Mouse (Mus musculus) neural tube, embryonic 15.5 days (tissue): ENCODE results near the gene Wfdc17. TPM values are rescaled to one million over a fixed set of nuclear protein-coding genes. Genes with fewer than 3 reads are reported as not detected.

ENCODE experiments used
- ATAC-seq: fragments of 200-750 bp; cut with Nextera tagmentation; 2 replicates; pipeline ENCODE4 v1.8.0; 2017; ENCODE audit warnings: mild to moderate bottlenecking, moderate TSS enrichment, moderate library complexity; ENCODE audit not compliant: low FRiP score
- H3K27ac ChIP-seq: fragments of 300-500 bp; sonication (generic); replicated peaks from 2 replicates; pipeline ENCODE4 v1.5.1; 2015; ENCODE audit warnings: mild to moderate bottlenecking, inconsistent platforms
- H3K27me3 ChIP-seq: fragments of 300-500 bp; sonication (generic); replicated peaks from 2 replicates; pipeline ENCODE4 v1.6.1; 2015; ENCODE audit warnings: inconsistent platforms
- H3K36me3 ChIP-seq: fragments of 300-500 bp; sonication (generic); 2 replicates; pipeline ENCODE4 v1.6.1; 2015; ENCODE audit warnings: inconsistent platforms
- H3K4me1 ChIP-seq: fragments of 300-500 bp; sonication (generic); 2 replicates; pipeline ENCODE4 v1.6.1; 2015; ENCODE audit warnings: inconsistent platforms
- H3K4me2 ChIP-seq: fragments of 300-500 bp; sonication (generic); 2 replicates; pipeline ENCODE4 v1.6.1; 2015; ENCODE audit warnings: inconsistent platforms, mild to moderate bottlenecking, moderate library complexity
- H3K4me3 ChIP-seq: fragments of 300-500 bp; sonication (generic); replicated peaks from 2 replicates; pipeline ENCODE4 v1.5.1; 2015; ENCODE audit warnings: mild to moderate bottlenecking, inconsistent platforms
- H3K9ac ChIP-seq: fragments of 300-500 bp; sonication (generic); replicated peaks from 2 replicates; pipeline ENCODE4 v1.6.1; 2015; ENCODE audit warnings: mild to moderate bottlenecking, inconsistent platforms
- H3K9me3 ChIP-seq: fragments of 300-500 bp; sonication (generic); replicated peaks from 2 replicates; pipeline ENCODE4 v1.6.1; 2016; ENCODE audit warnings: inconsistent platforms
- WGBS: fragments of 180-500 bp; shearing (Covaris S2); methylation state at CpG from one replicate; pipeline ENCODE4 v1.1.7; 2015; ENCODE audit warnings: mixed read lengths; 5-methylcytosine and 5-hydroxymethylcytosine counted together
- polyA plus RNA-seq: library from polyadenylated mRNA; unstranded; fragments of >200 nt; fragmentation: Nextera tagmentation; extraction: Ambion mirVana; gene quantifications from 2 replicates; pipeline ENCODE4 v1.2.1, GENCODE M21; 2015

Wfdc17 gene
- polyA plus RNA-seq = 0.84 and 1.1 TPM in 2 replicates

DNA sequence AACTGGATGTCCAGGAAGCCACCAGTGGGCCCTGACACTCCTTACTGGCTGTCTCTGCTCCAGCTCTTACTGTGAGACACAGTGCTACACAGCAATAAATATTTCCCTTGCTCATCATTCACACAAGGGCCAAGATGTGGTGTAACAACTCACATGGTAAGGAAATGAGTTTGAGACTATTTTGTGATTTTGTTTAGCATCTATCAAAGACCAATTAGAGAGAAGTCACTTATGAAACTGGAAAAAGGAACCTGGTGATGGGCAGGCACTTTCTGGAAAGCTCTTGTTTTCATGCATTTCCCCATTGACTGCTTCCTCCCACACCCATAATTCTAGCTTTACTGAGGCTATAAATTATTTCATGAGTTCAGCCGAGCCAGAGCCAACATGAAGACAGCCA is at the start of gene Wfdc17:
Wfdc17 (plus strand) TSS at position 287 of the 400 bp plus-strand sequence.
- ATAC-seq = no peak
- H3K4me1 ChIP-seq = no peaks in the 10 kb centered on the region
- 31% methylated on average over 1 of the region's 1 CpGs for WGBS
- H3K27ac ChIP-seq = no peak within 1 kb of the TSS
- H3K4me2 ChIP-seq = no peak within 1 kb of the TSS
- no peaks in the 10 kb centered on the region for H3K27me3 ChIP-seq
- no peaks in the 10 kb centered on the region for H3K9me3 ChIP-seq
- no peak within 1 kb of the TSS for H3K9ac ChIP-seq
- no peak within 1 kb of the TSS for H3K4me3 ChIP-seq
- no peaks in the 10 kb centered on the region for H3K36me3 ChIP-seq

DNA sequence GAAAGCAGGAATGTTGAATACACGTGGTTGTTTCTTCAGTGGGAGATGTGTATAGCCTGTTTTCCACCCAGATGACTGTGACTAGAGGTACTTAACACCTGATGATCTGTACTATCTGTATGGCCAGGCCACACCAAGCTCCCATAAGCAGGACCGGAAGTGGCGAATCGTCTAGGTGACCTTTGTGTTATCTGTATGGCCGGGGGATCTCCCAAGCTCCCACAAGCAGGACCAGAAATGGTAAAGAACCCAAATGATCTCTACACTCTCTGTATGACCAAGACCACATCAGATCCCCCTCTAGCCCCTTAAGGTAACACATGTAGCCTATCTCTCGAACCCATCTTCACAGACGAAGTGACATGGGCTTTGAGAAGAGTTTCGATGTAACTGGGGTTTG is 49.2 kb upstream of the Wfdc17 start:
- WGBS = 91% methylated on average over 8 of the region's 8 CpGs
- ATAC-seq = no peak
- no peaks in the 10 kb centered on the region for H3K4me1 ChIP-seq
- no peaks in the 10 kb centered on the region for H3K9me3 ChIP-seq
- no peaks in the 10 kb centered on the region for H3K36me3 ChIP-seq
- H3K27me3 ChIP-seq = no peaks in the 10 kb centered on the region
- no peak overlapping the region for H3K4me2 ChIP-seq
- no peak overlapping the region for H3K27ac ChIP-seq
- no peak overlapping the region for H3K9ac ChIP-seq
- no peak overlapping the region for H3K4me3 ChIP-seq

DNA sequence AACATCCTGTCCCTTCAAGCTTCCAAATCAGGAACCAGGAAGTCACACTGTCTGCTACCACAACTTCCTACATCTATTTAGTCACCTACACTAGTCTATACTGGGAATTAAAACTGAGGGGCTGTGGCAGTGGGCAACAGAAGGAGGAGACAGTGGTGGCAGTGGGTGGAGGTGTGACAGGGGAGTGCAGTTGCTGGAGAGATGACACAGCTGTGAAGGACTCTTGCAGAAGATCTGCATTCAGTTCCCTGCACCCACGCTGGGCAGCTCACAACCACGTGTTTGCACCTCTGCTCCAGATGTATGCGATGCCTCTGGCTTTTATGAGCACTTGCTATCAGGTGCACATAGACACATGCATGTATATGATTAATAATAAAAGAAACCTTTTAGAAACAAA is 46.3 kb upstream of the Wfdc17 start:
- H3K36me3 ChIP-seq = no peaks in the 10 kb centered on the region
- no peak overlapping the region for H3K27ac ChIP-seq
- H3K4me2 ChIP-seq = no peak overlapping the region
- H3K27me3 ChIP-seq = no peaks in the 10 kb centered on the region
- no peaks in the 10 kb centered on the region for H3K4me1 ChIP-seq
- WGBS = 85% methylated on average over 3 of the region's 3 CpGs
- no peak for ATAC-seq
- H3K4me3 ChIP-seq = no peak overlapping the region
- H3K9me3 ChIP-seq = no peaks in the 10 kb centered on the region
- no peak overlapping the region for H3K9ac ChIP-seq

DNA sequence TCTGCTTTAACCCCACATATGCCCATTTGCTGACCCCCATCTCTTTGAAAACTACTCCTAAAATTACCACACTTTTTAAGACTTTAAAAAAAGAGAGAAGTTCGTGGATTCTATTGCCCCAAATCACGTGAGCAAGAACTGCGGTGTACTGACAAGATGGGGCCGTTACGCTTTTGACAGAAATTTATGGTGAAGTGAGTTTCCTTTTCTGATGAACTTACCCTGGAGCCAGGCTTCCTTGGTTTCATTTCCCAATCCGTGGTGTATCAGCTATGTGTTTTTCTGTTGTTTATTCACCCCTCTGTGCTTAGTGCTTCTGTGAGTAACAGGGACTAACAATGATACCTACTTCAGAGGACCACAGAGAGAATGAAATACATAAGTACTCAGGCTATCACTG is 45.0 kb upstream of the Wfdc17 start:
- H3K4me2 ChIP-seq = no peak overlapping the region
- no peaks in the 10 kb centered on the region for H3K36me3 ChIP-seq
- H3K4me1 ChIP-seq = no peaks in the 10 kb centered on the region
- no peak overlapping the region for H3K27ac ChIP-seq
- 72% methylated on average over 6 of the region's 6 CpGs for WGBS
- no peak for ATAC-seq
- H3K27me3 ChIP-seq = no peaks in the 10 kb centered on the region
- no peak overlapping the region for H3K4me3 ChIP-seq
- no peaks in the 10 kb centered on the region for H3K9me3 ChIP-seq
- no peak overlapping the region for H3K9ac ChIP-seq

DNA sequence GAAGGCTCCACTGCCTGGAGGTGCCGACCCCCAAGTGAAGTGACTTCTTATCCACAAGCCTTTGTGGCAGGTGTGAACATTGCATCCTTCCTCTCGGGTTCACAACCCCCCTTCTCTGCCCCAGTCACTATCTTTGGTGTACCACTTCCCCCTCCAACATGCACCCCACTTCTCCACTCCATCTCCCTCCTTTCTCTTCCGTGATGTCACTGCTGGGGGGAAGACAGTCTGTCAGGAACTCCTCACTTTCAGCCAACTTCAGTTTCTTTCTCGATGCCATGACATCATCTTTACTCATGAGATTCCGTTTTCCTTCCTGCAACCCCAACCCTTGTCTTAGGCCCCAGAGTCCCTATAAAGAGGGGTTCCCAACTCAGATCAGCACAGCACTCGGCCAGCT is 41.6 kb upstream of the Wfdc17 start, which contains the start of gene Ccl4:
Ccl4 (plus strand) TSS at position 381 of the 400 bp plus-strand sequence.
- H3K36me3 ChIP-seq = no peaks in the 10 kb centered on the region
- H3K4me1 ChIP-seq = no peaks in the 10 kb centered on the region
- no peak within 1 kb of the TSS for H3K4me3 ChIP-seq
- H3K27ac ChIP-seq = no peak within 1 kb of the TSS
- no peak for ATAC-seq
- H3K9me3 ChIP-seq = no peaks in the 10 kb centered on the region
- 88% methylated on average over 6 of the region's 6 CpGs for WGBS
- no peak within 1 kb of the TSS for H3K4me2 ChIP-seq
- H3K9ac ChIP-seq = no peak within 1 kb of the TSS
- H3K27me3 ChIP-seq = no peaks in the 10 kb centered on the region

DNA sequence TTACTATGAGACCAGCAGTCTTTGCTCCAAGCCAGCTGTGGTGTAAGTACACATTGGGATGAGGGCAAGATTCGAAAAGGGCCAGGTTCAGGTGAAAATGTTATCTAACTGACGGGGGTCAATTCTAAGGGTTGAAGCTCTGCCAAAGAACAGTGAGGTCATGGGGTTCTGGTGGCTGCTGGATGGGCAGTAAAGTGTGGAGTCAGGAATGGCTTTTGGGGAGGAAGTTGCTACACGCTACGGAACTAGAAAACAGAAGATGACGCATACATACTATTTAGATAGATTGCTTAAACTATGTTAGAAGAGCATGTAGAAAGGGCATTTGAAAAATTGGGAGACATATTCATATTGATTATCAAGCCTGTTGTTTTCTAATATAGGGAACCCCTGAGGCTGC is 40.3 kb upstream of the Wfdc17 start:
- ATAC-seq = no peak
- Histone ChIP-seq H3K27ac (no peak overlapping the region), H3K4me3 (no peak overlapping the region), H3K4me2 (no peak overlapping the region), H3K27me3 (no peaks in the 10 kb centered on the region), H3K9ac (no peak overlapping the region), H3K4me1 (no peaks in the 10 kb centered on the region), H3K36me3 (no peaks in the 10 kb centered on the region), H3K9me3 (no peaks in the 10 kb centered on the region)
- WGBS = 81% methylated on average over 5 of the region's 5 CpGs

DNA sequence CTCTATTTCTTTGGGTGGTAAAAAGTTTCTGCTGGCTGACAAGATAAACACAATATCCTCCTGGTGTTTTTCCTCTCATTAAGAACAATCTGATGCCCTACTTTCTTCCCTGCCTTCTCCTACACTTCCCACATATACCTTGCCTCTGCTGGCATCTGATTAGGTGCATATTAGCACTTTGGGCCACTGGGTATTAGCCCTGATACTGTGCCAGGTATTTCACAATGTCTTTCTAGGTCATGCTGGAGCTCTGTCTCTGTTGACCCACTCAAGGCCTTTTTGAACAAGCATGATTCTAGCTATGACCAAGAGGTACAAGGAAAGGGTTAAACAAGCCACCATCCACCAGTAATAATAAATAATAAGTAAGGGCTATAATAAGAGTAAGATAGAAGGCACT is 32.0 kb upstream of the Wfdc17 start:
- Histone ChIP-seq H3K4me1 (no peaks in the 10 kb centered on the region), H3K9me3 (no peaks in the 10 kb centered on the region), H3K36me3 (no peaks in the 10 kb centered on the region), H3K27ac (no peak overlapping the region), H3K9ac (no peak overlapping the region), H3K27me3 (no peaks in the 10 kb centered on the region), H3K4me3 (no peak overlapping the region), H3K4me2 (no peak overlapping the region)
- ATAC-seq = no peak

DNA sequence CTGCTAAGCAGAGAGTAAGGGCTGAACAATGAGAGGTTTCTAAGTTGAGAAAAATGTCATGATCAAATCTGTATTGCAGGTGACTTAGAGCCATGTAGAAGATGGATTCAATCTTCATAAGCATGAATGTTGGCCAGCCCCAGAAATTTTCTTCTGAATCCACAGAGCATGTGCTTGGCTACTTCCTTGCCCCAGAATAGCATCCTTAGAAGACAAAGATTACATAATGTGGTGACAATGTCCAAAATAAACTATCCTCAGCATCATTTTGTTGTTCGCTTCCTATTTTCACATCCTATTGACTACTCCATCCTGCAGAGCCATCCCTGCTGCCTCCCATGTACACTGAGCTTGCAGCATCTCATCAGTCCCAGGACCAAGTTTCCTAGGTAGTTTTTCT is 28.1 kb upstream of the Wfdc17 start:
- Histone ChIP-seq H3K4me1 (no peaks in the 10 kb centered on the region), H3K27me3 (no peaks in the 10 kb centered on the region), H3K27ac (no peak overlapping the region), H3K9ac (no peak overlapping the region), H3K4me2 (no peak overlapping the region), H3K9me3 (no peaks in the 10 kb centered on the region), H3K4me3 (no peak overlapping the region), H3K36me3 (no peaks in the 10 kb centered on the region)
- 89% methylated on average over 1 of the region's 1 CpGs for WGBS
- no peak for ATAC-seq

DNA sequence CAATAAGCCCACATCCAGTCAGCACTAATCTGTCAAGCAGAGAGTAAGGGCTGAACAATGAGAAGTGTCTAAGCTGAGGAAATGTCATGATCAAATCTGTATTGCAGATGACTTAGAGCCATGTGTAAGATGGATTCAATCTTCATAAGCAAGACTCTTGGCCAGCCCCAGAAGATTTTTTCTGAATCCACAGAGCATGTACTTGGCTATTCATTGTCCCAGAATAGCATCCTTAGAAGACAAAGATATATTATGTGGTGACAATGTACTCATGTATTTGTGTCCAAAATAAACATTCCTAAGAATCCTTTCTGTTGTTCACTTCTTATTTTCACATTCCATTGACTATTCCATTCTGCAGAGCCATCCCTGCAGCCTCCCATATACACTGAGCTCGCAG is 13.9 kb upstream of the Wfdc17 start:
- Histone ChIP-seq H3K9ac (no peak overlapping the region), H3K27ac (no peak overlapping the region), H3K27me3 (no peaks in the 10 kb centered on the region), H3K4me1 (no peaks in the 10 kb centered on the region), H3K4me2 (no peak overlapping the region), H3K4me3 (no peak overlapping the region), H3K9me3 (no peaks in the 10 kb centered on the region), H3K36me3 (no peaks in the 10 kb centered on the region)
- no peak for ATAC-seq
- 82% methylated on average over 1 of the region's 1 CpGs for WGBS

DNA sequence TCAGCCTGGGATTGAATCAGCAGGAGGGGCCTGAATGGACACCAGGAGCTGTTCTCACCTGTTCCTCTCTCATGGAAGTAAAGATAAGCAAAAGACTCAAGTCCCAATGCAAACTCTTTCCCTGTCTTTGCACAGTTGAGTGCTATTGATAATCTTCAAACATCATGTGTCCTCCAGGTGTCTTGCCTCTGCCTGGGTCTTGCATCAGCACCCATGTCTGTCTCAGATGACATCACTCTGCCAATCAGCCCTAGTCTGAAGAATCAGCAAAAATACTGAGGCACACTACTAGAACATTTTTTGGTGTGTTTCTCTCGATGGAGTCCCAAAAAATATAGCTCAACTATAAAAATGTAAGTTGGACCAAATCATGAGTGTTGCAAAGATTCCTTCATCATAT is 11.8 kb upstream of the Wfdc17 start:
- no peaks in the 10 kb centered on the region for H3K9me3 ChIP-seq
- 75% methylated on average over 1 of the region's 1 CpGs for WGBS
- H3K27me3 ChIP-seq = no peaks in the 10 kb centered on the region
- ATAC-seq = no peak
- H3K27ac ChIP-seq = no peak overlapping the region
- no peak overlapping the region for H3K4me3 ChIP-seq
- no peak overlapping the region for H3K9ac ChIP-seq
- no peaks in the 10 kb centered on the region for H3K4me1 ChIP-seq
- no peaks in the 10 kb centered on the region for H3K36me3 ChIP-seq
- H3K4me2 ChIP-seq = no peak overlapping the region

DNA sequence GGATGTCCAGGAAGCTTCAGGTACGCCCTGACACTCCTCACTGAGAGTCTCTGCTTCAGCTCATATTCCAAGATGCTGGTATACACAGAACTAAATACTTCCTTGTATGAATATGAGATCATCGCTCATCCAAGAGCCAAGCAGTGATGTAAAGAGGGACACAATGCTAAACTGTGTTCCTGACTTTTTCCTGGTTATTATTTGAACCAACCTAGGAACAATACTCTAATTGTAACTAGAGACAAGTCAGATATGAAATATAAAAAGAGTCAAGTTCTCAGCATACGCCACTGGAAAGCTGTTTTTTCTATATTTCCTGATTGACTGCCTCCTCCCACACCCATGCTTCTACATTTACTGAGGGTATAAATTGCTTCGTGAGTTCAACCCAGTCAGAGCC is 4.9 kb downstream of the Wfdc17 start, which contains the start of gene Wfdc18:
Wfdc18 (plus strand) TSS at position 301 of the 400 bp plus-strand sequence.
- no peaks in the 10 kb centered on the region for H3K36me3 ChIP-seq
- no peak for ATAC-seq
- no peaks in the 10 kb centered on the region for H3K9me3 ChIP-seq
- no peak within 1 kb of the TSS for H3K4me3 ChIP-seq
- no peak within 1 kb of the TSS for H3K27ac ChIP-seq
- H3K4me1 ChIP-seq = no peaks in the 10 kb centered on the region
- no peaks in the 10 kb centered on the region for H3K27me3 ChIP-seq
- WGBS = 78% methylated on average over 4 of the region's 4 CpGs
- no peak within 1 kb of the TSS for H3K9ac ChIP-seq
- H3K4me2 ChIP-seq = no peak within 1 kb of the TSS

DNA sequence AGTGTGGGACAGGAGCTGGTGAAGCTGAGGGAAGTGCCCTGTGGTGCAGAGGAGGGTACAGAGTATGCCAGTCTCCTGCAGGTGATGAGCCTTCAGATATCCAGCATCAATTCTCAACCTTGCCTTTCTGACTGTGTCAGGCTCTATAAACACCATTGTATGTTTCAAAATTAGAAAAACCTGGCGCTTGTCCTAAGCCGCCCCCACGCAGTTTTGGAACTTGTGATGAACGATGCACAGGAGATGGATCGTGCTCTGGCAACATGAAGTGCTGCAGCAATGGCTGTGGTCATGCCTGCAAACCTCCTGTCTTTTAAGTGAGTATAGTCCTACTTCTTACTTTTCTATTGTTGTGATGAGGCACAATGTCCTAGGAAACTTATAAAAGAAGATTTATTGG is 5.9 kb downstream of the Wfdc17 start:
- 92% methylated on average over 5 of the region's 5 CpGs for WGBS

DNA sequence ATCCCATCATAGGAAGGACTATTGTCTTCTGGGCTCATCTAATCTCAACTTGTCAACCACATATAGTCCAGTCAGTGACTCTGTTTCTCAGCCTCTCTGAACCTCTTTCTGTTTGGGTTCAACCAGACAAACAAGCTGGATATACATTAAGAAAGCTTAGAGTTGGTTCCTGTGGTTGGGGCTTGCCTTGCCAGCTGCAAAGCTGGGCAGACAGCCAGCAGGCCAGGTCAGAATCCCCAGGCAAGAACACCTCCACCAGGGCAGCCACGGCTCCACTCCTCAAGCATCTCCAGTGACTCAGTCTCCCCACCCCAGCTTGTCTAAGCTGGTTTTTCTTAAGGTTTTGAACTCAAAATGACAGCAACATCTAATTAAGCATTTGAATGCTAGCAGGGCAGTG is 8.9 kb downstream of the Wfdc17 start:
- H3K36me3 ChIP-seq = no peaks in the 10 kb centered on the region
- 96% methylated on average over 1 of the region's 1 CpGs for WGBS
- no peaks in the 10 kb centered on the region for H3K4me1 ChIP-seq
- H3K4me3 ChIP-seq = no peak overlapping the region
- no peak overlapping the region for H3K4me2 ChIP-seq
- no peak overlapping the region for H3K27ac ChIP-seq
- no peak for ATAC-seq
- no peaks in the 10 kb centered on the region for H3K9me3 ChIP-seq
- H3K9ac ChIP-seq = no peak overlapping the region
- no peaks in the 10 kb centered on the region for H3K27me3 ChIP-seq

More for the DNA sequence above, 5.9 kb downstream of the Wfdc17 start:
- Histone ChIP-seq H3K4me3 (no peak overlapping the region), H3K27ac (no peak overlapping the region), H3K9ac (no peak overlapping the region), H3K4me1 (no peaks in the 10 kb centered on the region), H3K9me3 (no peaks in the 10 kb centered on the region), H3K36me3 (no peaks in the 10 kb centered on the region), H3K4me2 (no peak overlapping the region), H3K27me3 (no peaks in the 10 kb centered on the region)
- ATAC-seq = no peak
